In genomic region chr12:106559566-106559965, GRCm38 (mm10) we compare ENCODE assay signal across 28 mouse cellular contexts.
DNase-seq lines count a peak whose midpoint lies in the region; ATAC-seq and TF ChIP-seq lines count a peak whose summit lies in the region.
"Had no signal": no experiment of that assay in that cellular context is flagged by ENCODE, and none has a peak within 500 bp of the region (broad histone marks: within the 10 kb centered on the region; RNA-seq: fewer than 3 reads in every experiment).

No protein-coding gene starts in this region.

- H3K4me3 ChIP-seq in forebrain, embryonic 13.5 days, result no peak overlapping the region
- no peak overlapping the region for H3K4me3 ChIP-seq in forebrain, postnatal 0 days (ENCODE audit: low read depth, low read length)
- H3K4me3 ChIP-seq in lung, embryonic 15.5 days, result no peak overlapping the region
- H3K4me3 ChIP-seq: embryonic facial prominence, embryonic 10.5 days; embryonic facial prominence, embryonic 13.5 days; erythroblast, embryonic 14.5 days; forebrain, embryonic 15.5 days; heart, embryonic 12.5 days; heart, embryonic 15.5 days; hindbrain, embryonic 10.5 days; hindbrain, embryonic 13.5 days; intestine, embryonic 15.5 days had no signal

- ATAC-seq in forebrain, embryonic 13.5 days, result peak; percentile 30; the same call in 1 of the 2 replicates
- ATAC-seq in forebrain, postnatal 0 days, result no peak
- peak; percentile 19; the same call in 1 of the 2 replicates for ATAC-seq in lung, embryonic 15.5 days (ENCODE audit: borderline replicate concordance, extremely low read depth, low FRiP score, low TSS enrichment)
- no peak for ATAC-seq in CD4-positive, CD25-positive, alpha-beta regulatory T cell, adult 4 months
- ATAC-seq: forebrain, embryonic 15.5 days; hindbrain, embryonic 16.5 days; intestine, embryonic 15.5 days; Patski had no signal

- no peaks in the 10 kb centered on the region for H3K36me3 ChIP-seq in forebrain, embryonic 13.5 days (ENCODE audit: poor library complexity, severe bottlenecking)
- no peaks in the 10 kb centered on the region for H3K36me3 ChIP-seq in forebrain, postnatal 0 days (ENCODE audit: insufficient read depth)
- no peaks in the 10 kb centered on the region for H3K36me3 ChIP-seq in lung, embryonic 15.5 days
- H3K36me3 ChIP-seq: embryonic facial prominence, embryonic 10.5 days; embryonic facial prominence, embryonic 13.5 days; forebrain, embryonic 15.5 days; heart, embryonic 12.5 days; heart, embryonic 15.5 days; hindbrain, embryonic 10.5 days; hindbrain, embryonic 13.5 days; intestine, embryonic 15.5 days had no signal

- no peak for TF ChIP-seq POLR2A in brain, embryonic 14.5 days (IDR thresholded peaks at IDR 0.05; ENCODE audit: borderline replicate concordance, extremely low read depth, insufficient read depth, insufficient read length, poor library complexity, severe bottlenecking)

- no peak overlapping the region for H3K9ac ChIP-seq in forebrain, embryonic 13.5 days
- no peak overlapping the region for H3K9ac ChIP-seq in forebrain, postnatal 0 days
- no peak overlapping the region for H3K9ac ChIP-seq in lung, embryonic 15.5 days
- H3K9ac ChIP-seq: embryonic facial prominence, embryonic 13.5 days; forebrain, embryonic 15.5 days; heart, embryonic 12.5 days; heart, embryonic 15.5 days; hindbrain, embryonic 13.5 days; intestine, embryonic 15.5 days had no signal

- TF ChIP-seq CTCF in forebrain, postnatal 0 days (IDR thresholded peaks at IDR 0.05; ENCODE audit: low read depth), result no peak
- TF ChIP-seq CTCF in brain, embryonic 14.5 days (IDR thresholded peaks at IDR 0.05; ENCODE audit: borderline replicate concordance, extremely low read depth, insufficient read depth, insufficient read length), result no peak

- H3K27me3 ChIP-seq in forebrain, embryonic 13.5 days, result no peaks in the 10 kb centered on the region
- no peaks in the 10 kb centered on the region for H3K27me3 ChIP-seq in forebrain, postnatal 0 days (ENCODE audit: insufficient read depth, low read length)
- no peaks in the 10 kb centered on the region for H3K27me3 ChIP-seq in lung, embryonic 15.5 days
- H3K27me3 ChIP-seq: embryonic facial prominence, embryonic 13.5 days; forebrain, embryonic 15.5 days; heart, embryonic 12.5 days; heart, embryonic 15.5 days; hindbrain, embryonic 13.5 days; intestine, embryonic 15.5 days; Patski had no signal

- H3K4me2 ChIP-seq in forebrain, embryonic 13.5 days, result no peak overlapping the region
- no peak overlapping the region for H3K4me2 ChIP-seq in forebrain, postnatal 0 days (ENCODE audit: low read depth)
- no peak overlapping the region for H3K4me2 ChIP-seq in lung, embryonic 15.5 days
- H3K4me2 ChIP-seq: embryonic facial prominence, embryonic 13.5 days; forebrain, embryonic 15.5 days; heart, embryonic 12.5 days; heart, embryonic 15.5 days; hindbrain, embryonic 13.5 days; intestine, embryonic 15.5 days had no signal

- no peaks in the 10 kb centered on the region for H3K9me3 ChIP-seq in forebrain, embryonic 13.5 days (replicated peaks)
- H3K9me3 ChIP-seq in forebrain, postnatal 0 days (ENCODE audit: low read length), result no peaks in the 10 kb centered on the region
- H3K9me3 ChIP-seq in lung, embryonic 15.5 days, result no peaks in the 10 kb centered on the region
- H3K9me3 ChIP-seq: embryonic facial prominence, embryonic 10.5 days; embryonic facial prominence, embryonic 13.5 days; forebrain, embryonic 15.5 days; heart, embryonic 12.5 days; heart, embryonic 15.5 days; hindbrain, embryonic 10.5 days; hindbrain, embryonic 13.5 days; intestine, embryonic 15.5 days had no signal

- no peak overlapping the region for H3K27ac ChIP-seq in forebrain, embryonic 13.5 days
- H3K27ac ChIP-seq in forebrain, postnatal 0 days (ENCODE audit: low read depth, low read length), result no peak overlapping the region
- no peak overlapping the region for H3K27ac ChIP-seq in lung, embryonic 15.5 days
- H3K27ac ChIP-seq: embryonic facial prominence, embryonic 10.5 days; embryonic facial prominence, embryonic 13.5 days; forebrain, embryonic 15.5 days; heart, embryonic 15.5 days; hindbrain, embryonic 10.5 days; hindbrain, embryonic 13.5 days; intestine, embryonic 15.5 days had no signal

- peaks cover 5% of the 10 kb centered on the region; the same call in 1 of the 2 replicates for H3K4me1 ChIP-seq in forebrain, embryonic 13.5 days
- no peaks in the 10 kb centered on the region for H3K4me1 ChIP-seq in forebrain, postnatal 0 days (ENCODE audit: insufficient read depth)
- H3K4me1 ChIP-seq in lung, embryonic 15.5 days, result no peaks in the 10 kb centered on the region
- H3K4me1 ChIP-seq: embryonic facial prominence, embryonic 10.5 days; embryonic facial prominence, embryonic 13.5 days; heart, embryonic 15.5 days; hindbrain, embryonic 10.5 days; hindbrain, embryonic 13.5 days; intestine, embryonic 15.5 days had no signal

- 79% methylated on average over 9 of the region's 9 CpGs for WGBS in forebrain, embryonic 13.5 days
- 78% methylated on average over 9 of the region's 9 CpGs for WGBS in forebrain, postnatal 0 days
- WGBS in lung, embryonic 15.5 days, result 64% methylated on average over 9 of the region's 9 CpGs

- no peak for DNase-seq in forebrain, postnatal 0 days
- no peak for DNase-seq in lung, postnatal 4 days
- DNase-seq in brain, embryonic 14.5 days (ENCODE audit: low read depth), result peak; percentile 62
- DNase-seq: adrenal gland, postnatal 10 days; adrenal gland, postnatal 36 days; cerebellum, adult 11-12 months; cerebellum, adult 8-10 months; cerebellum, postnatal 25 days; embryo, embryonic 11 days; gastrocnemius, postnatal 10 days; gastrocnemius, postnatal 36 days; heart, postnatal 10 days; heart, postnatal 36 days; kidney, adult 11 months had no signal

Comparison
In these comparisons a context has a peak if more than half of its experiments do, and no peak if none do; other contexts are left out.
1. ATAC-seq: peak in forebrain, embryonic 13.5 days (single experiment) and lung, embryonic 15.5 days (single experiment); none in forebrain, postnatal 0 days (single experiment) and CD4-positive, CD25-positive, alpha-beta regulatory T cell, adult 4 months (single experiment).